Mouse (Mus musculus): ENCODE data around the gene Syt3. TPM values are rescaled to one million over a fixed set of nuclear protein-coding genes. Genes with fewer than 3 reads are reported as not detected.

Syt3 gene
- polyA plus RNA-seq, 1 experiment from 2014 or later: 37.2 TPM

DNA sequence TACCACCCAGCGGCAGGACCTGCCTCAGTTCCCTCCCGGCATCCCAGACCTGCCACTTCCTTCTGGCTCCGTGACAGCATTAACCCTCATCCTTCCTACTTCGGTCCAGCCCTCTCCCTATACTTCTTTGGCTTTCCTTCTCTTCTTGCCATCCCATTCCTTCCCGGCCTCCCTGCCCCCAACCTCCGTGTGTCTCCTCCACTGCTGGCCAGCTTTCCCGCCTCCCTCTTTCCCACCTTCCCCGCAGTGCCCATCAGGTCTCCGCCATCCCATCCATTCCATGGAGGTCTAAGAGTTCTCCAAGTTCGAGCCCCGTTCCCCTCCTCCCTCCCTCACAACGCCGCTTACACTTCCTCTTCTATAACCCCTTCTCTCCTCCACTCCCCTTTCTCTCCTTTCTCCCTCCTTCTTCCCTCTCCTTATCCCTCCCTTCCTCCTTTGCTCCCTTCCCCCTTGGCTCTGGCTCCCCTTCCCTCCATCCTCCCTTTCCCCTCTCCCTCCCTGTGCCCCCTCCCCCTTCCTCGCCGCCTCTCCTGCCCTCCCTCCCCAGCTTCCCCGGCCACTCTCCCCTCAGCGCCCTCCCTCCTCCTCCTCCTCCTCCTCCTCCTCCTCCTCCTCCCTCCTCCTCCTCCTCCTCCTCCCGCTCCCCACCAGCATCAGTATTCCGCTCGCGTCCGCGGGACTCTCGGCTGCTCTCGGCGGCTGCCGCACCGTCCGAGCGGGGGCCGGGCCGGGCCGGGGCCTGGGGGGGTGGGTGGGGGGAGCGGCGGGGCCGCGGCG is 44.5 kb downstream of the Syt3 start:
- H3K27ac ChIP-seq (ENCODE audit: low read length): peak overlapping the region; percentile 99
- peak overlapping the region; percentile 85 for H3K4me3 ChIP-seq (replicated peaks; ENCODE audit: low read length)
- H3K9ac ChIP-seq (replicated peaks; ENCODE audit: low read depth, low read length): peak overlapping the region; percentile 92
- peak; percentile 19 for ATAC-seq
- H3K9me3 ChIP-seq (ENCODE audit: control insufficient read depth, low read length): no peaks in the 10 kb centered on the region
- WGBS: 1% methylated on average over 17 of the region's 38 CpGs
- H3K4me1 ChIP-seq (replicated peaks; ENCODE audit: control insufficient read depth, insufficient read depth, low read length): peaks cover 48% of the 10 kb centered on the region
- H3K27me3 ChIP-seq (replicated peaks; ENCODE audit: control insufficient read depth, insufficient read depth, low read length): no peaks in the 10 kb centered on the region
- no peaks in the 10 kb centered on the region for H3K36me3 ChIP-seq (ENCODE audit: control insufficient read depth, insufficient read depth)
- peak overlapping the region; percentile 61 for H3K4me2 ChIP-seq (ENCODE audit: low read length)

DNA sequence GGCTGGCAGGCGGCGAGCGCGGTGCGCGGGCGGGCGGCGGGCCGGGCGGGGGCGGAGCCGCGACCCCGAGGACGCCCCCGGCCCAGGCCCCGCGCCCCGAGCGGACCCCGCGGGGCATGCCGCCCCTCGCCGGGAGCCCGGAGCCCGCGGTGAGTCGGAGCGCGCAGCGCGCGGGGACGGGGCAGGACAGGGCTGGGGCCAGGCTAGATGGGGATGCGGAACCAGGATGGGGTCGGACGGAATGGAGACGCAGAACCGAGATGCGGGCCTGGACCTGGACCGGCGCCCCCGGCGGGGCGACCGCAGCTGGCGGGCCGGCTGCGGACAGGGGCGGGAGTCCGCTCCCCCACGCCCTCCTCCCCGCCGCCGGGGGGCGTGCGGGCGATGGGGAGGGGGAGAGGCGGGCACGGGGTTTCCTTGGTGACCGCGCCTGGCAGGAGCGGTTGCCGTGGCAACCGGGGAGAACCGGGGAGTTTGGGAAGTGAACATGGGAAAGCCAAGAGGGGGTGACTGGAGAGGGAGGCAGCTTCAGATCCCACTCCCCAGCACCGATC is 45.1 kb downstream of the Syt3 start, which contains the start of gene Lrrc4b:
TSS of gene Lrrc4b (plus strand) at position 51 of the 554 bp plus-strand sequence.
- Histone ChIP-seq H3K4me3 (replicated peaks; ENCODE audit: low read length) (peak within 1 kb of the TSS; percentile 85), H3K9me3 (ENCODE audit: control insufficient read depth, low read length) (no peaks in the 10 kb centered on the region), H3K9ac (replicated peaks; ENCODE audit: low read depth, low read length) (peak within 1 kb of the TSS; percentile 92), H3K4me2 (ENCODE audit: low read length) (peak within 1 kb of the TSS; percentile 95), H3K27me3 (replicated peaks; ENCODE audit: control insufficient read depth, insufficient read depth, low read length) (no peaks in the 10 kb centered on the region), H3K36me3 (ENCODE audit: control insufficient read depth, insufficient read depth) (no peaks in the 10 kb centered on the region), H3K4me1 (replicated peaks; ENCODE audit: control insufficient read depth, insufficient read depth, low read length) (peaks cover 50% of the 10 kb centered on the region), H3K27ac (ENCODE audit: low read length) (peak within 1 kb of the TSS; percentile 99)
- WGBS: under 1% methylated on average over 58 of the region's 69 CpGs
- ATAC-seq: peak; percentile 70

DNA sequence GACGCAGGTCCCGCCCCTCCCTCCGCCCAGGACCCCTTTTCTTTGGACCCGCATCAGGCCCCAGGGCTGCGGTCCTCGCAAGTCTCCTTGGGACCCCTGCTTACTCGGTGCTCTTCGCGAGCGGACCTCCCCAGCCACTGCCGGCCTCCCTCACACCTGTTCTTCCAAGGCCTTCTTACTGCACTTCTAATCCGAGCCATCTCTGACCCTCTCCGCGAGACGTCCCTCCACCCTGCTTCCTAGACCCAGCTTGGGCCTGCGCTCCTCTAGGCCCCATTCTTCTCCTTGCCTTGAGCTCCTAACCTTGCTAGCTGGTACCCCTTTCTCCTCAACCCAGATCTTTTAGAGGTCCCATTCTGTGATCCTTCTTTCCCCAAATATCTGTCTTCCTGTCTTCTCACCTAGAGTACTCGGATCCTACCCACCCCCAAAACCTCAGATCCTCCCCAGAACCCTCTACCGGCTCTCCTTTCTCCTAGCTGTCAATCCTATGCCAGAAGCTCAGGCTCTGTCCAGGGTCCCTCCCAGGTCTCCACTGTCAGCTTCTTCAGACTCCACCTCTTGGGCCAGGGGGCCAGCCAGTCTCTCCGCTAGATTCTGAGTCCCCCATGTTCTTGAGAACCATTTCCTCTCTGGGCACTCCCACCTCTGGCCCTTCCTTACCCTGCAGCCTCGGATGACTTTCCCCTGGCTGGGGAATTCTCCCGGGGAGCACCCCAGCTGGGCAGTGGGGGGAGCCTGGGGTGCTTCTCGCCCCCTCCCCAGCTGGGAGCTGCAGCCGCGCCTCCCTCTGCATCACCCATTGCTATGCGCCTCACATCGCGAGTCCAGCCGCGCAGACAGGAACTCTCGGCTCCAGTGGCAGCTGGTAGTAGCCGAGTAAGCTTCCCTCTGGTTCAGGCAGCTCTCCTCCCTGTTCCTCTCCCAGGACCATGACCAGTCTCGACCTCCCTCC is 45.9 kb downstream of the Syt3 start:
- peak overlapping the region; percentile 92 for H3K9ac ChIP-seq (replicated peaks; ENCODE audit: low read depth, low read length)
- ATAC-seq: peak; percentile 26
- H3K27me3 ChIP-seq (replicated peaks; ENCODE audit: control insufficient read depth, insufficient read depth, low read length): no peaks in the 10 kb centered on the region
- no peaks in the 10 kb centered on the region for H3K9me3 ChIP-seq (ENCODE audit: control insufficient read depth, low read length)
- WGBS: under 1% methylated on average over 31 of the region's 32 CpGs
- H3K27ac ChIP-seq (ENCODE audit: low read length): peak overlapping the region; percentile 99
- no peaks in the 10 kb centered on the region for H3K36me3 ChIP-seq (ENCODE audit: control insufficient read depth, insufficient read depth)
- peak overlapping the region; percentile 85 for H3K4me3 ChIP-seq (replicated peaks; ENCODE audit: low read length)
- H3K4me1 ChIP-seq (replicated peaks; ENCODE audit: control insufficient read depth, insufficient read depth, low read length): peaks cover 50% of the 10 kb centered on the region
- peak overlapping the region; percentile 95 for H3K4me2 ChIP-seq (ENCODE audit: low read length)

DNA sequence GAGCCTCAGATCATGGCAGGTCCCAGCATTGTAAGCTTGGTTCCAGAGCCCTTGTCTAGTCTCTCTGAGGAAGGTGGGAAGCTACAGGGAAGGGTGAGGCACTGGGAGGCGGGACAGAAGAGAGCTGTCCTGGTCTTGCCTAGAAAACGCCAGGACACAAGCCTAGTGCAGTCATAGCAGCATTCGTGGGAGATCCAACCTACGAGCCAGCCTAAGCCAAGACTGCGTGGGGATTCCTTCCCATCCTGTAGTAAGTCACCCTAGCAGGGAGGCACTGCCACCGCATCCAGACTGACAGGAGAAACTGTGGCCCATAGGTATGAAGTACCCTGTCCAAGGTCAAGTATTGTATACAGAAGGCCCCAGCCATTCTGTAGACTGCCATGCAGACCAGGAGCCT is 48.6 kb downstream of the Syt3 start:
- no peak overlapping the region for H3K9ac ChIP-seq (replicated peaks; ENCODE audit: low read depth, low read length)
- WGBS: 78% methylated on average over 5 of the region's 6 CpGs
- H3K4me2 ChIP-seq (ENCODE audit: low read length): no peak overlapping the region

DNA sequence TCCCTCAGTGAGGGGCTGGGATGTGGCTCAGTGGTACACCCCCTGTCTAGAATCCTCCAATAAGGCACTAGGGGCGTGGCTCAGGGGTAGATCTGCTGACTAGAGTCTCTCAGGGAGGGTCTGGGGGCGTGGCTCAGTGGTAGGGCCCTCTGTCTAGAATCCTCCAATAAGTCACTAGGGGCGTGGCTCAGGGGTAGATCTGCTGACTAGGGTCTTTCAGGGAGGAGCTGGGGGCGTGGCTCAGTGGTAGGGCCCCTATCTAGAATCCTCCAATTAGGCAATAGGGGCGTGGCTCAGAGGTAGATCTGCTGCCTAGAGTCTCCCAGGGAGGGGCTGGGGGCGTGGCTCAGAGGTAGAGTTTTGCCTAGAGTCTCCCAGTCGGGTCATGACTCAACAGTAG is 49.5 kb downstream of the Syt3 start:
- Histone ChIP-seq H3K4me2 (ENCODE audit: low read length) (no peak overlapping the region), H3K4me3 (replicated peaks; ENCODE audit: low read length) (no peak overlapping the region), H3K27ac (ENCODE audit: low read length) (no peak overlapping the region), H3K4me1 (replicated peaks; ENCODE audit: control insufficient read depth, insufficient read depth, low read length) (peaks cover 42% of the 10 kb centered on the region), H3K9ac (replicated peaks; ENCODE audit: low read depth, low read length) (no peak overlapping the region), H3K27me3 (replicated peaks; ENCODE audit: control insufficient read depth, insufficient read depth, low read length) (no peaks in the 10 kb centered on the region), H3K9me3 (ENCODE audit: control insufficient read depth, low read length) (no peaks in the 10 kb centered on the region), H3K36me3 (ENCODE audit: control insufficient read depth, insufficient read depth) (no peaks in the 10 kb centered on the region)
- peak; percentile 30 for ATAC-seq
- 8% methylated on average over 7 of the region's 7 CpGs for WGBS

More for the DNA sequence above, 48.6 kb downstream of the Syt3 start:
- no peak overlapping the region for H3K4me3 ChIP-seq (replicated peaks; ENCODE audit: low read length)
- H3K4me1 ChIP-seq (replicated peaks; ENCODE audit: control insufficient read depth, insufficient read depth, low read length): peaks cover 46% of the 10 kb centered on the region
- ATAC-seq: no peak
- H3K9me3 ChIP-seq (ENCODE audit: control insufficient read depth, low read length): no peaks in the 10 kb centered on the region
- H3K36me3 ChIP-seq (ENCODE audit: control insufficient read depth, insufficient read depth): no peaks in the 10 kb centered on the region
- H3K27ac ChIP-seq (ENCODE audit: low read length): no peak overlapping the region
- no peaks in the 10 kb centered on the region for H3K27me3 ChIP-seq (replicated peaks; ENCODE audit: control insufficient read depth, insufficient read depth, low read length)

DNA sequence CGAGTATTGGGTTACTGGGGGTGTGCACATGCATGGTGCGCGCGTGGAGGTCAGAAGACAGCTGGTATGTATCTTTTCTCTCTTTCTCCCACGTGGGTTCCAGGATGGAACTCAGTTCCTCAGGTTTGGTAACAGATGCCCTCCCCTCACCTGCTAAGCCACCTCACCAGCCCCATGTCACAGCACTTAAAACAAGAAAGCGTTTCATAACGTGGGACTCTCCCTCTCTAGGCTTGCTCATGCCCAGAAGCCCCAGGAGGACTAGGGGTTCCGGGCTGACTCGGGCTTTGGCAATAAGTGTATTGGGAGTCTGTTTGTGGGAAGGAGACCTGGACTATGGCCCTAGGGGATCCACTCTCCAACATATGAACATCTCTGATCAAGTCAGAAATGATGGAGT is 50.2 kb downstream of the Syt3 start:
- H3K4me3 ChIP-seq (replicated peaks; ENCODE audit: low read length): no peak overlapping the region
- H3K4me2 ChIP-seq (ENCODE audit: low read length): no peak overlapping the region
- no peak for ATAC-seq
- no peaks in the 10 kb centered on the region for H3K9me3 ChIP-seq (ENCODE audit: control insufficient read depth, low read length)
- no peaks in the 10 kb centered on the region for H3K36me3 ChIP-seq (ENCODE audit: control insufficient read depth, insufficient read depth)
- no peak overlapping the region for H3K9ac ChIP-seq (replicated peaks; ENCODE audit: low read depth, low read length)
- peaks cover 42% of the 10 kb centered on the region for H3K4me1 ChIP-seq (replicated peaks; ENCODE audit: control insufficient read depth, insufficient read depth, low read length)
- 77% methylated on average over 9 of the region's 9 CpGs for WGBS
- H3K27me3 ChIP-seq (replicated peaks; ENCODE audit: control insufficient read depth, insufficient read depth, low read length): no peaks in the 10 kb centered on the region
- no peak overlapping the region for H3K27ac ChIP-seq (ENCODE audit: low read length)

DNA sequence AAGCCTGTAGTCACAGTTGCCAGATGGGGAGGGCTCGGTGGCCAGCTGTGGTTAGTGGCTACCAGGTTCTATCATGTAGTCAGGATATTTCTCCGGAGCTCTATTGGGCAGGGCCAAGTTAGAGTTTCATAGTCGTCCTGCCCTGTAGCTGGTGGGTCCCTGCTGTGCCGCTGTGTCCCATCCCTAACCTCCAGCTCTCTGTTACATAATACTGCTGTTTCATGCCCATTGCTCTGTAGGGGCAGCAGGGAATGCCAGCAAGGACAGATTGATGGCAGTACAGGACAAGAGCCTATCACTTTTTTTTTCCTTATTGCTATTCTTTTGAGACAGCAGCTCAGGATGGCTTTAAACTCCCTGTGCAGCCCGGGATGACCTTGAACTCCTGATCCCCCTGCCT is 51.9 kb downstream of the Syt3 start:
- ATAC-seq: no peak
- H3K4me2 ChIP-seq (ENCODE audit: low read length): no peak overlapping the region
- no peaks in the 10 kb centered on the region for H3K36me3 ChIP-seq (ENCODE audit: control insufficient read depth, insufficient read depth)
- no peaks in the 10 kb centered on the region for H3K27me3 ChIP-seq (replicated peaks; ENCODE audit: control insufficient read depth, insufficient read depth, low read length)
- no peak overlapping the region for H3K9ac ChIP-seq (replicated peaks; ENCODE audit: low read depth, low read length)
- WGBS: 67% methylated on average over 5 of the region's 5 CpGs
- peaks cover 28% of the 10 kb centered on the region for H3K4me1 ChIP-seq (replicated peaks; ENCODE audit: control insufficient read depth, insufficient read depth, low read length)
- H3K4me3 ChIP-seq (replicated peaks; ENCODE audit: low read length): no peak overlapping the region
- no peaks in the 10 kb centered on the region for H3K9me3 ChIP-seq (ENCODE audit: control insufficient read depth, low read length)
- no peak overlapping the region for H3K27ac ChIP-seq (ENCODE audit: low read length)

DNA sequence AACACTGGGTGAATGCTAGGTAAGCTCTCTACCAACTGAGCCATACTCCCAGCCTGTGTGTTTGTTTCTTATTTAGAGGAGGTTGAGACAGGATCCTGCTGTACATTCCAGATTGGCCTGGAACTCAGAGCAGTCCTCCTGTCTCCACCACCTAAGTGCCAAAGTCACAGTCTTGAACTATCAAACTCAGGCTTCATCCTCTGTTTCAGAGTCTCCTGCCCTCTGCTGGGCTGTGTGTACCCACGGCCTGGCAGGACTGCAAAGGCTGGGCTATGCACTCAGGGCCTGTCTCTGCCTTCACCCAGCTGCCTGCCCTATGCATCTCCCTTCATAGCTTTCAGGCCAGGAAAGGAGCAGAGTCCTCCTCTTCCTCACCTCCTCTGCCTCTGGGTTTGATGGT is 52.4 kb downstream of the Syt3 start:
- H3K4me2 ChIP-seq (ENCODE audit: low read length): no peak overlapping the region
- no peak overlapping the region for H3K27ac ChIP-seq (ENCODE audit: low read length)
- no peak for ATAC-seq
- H3K27me3 ChIP-seq (replicated peaks; ENCODE audit: control insufficient read depth, insufficient read depth, low read length): no peaks in the 10 kb centered on the region
- no peaks in the 10 kb centered on the region for H3K9me3 ChIP-seq (ENCODE audit: control insufficient read depth, low read length)
- no peak overlapping the region for H3K4me3 ChIP-seq (replicated peaks; ENCODE audit: low read length)
- no peaks in the 10 kb centered on the region for H3K36me3 ChIP-seq (ENCODE audit: control insufficient read depth, insufficient read depth)
- 44% methylated on average over 1 of the region's 1 CpGs for WGBS
- H3K4me1 ChIP-seq (replicated peaks; ENCODE audit: control insufficient read depth, insufficient read depth, low read length): peaks cover 26% of the 10 kb centered on the region
- no peak overlapping the region for H3K9ac ChIP-seq (replicated peaks; ENCODE audit: low read depth, low read length)

DNA sequence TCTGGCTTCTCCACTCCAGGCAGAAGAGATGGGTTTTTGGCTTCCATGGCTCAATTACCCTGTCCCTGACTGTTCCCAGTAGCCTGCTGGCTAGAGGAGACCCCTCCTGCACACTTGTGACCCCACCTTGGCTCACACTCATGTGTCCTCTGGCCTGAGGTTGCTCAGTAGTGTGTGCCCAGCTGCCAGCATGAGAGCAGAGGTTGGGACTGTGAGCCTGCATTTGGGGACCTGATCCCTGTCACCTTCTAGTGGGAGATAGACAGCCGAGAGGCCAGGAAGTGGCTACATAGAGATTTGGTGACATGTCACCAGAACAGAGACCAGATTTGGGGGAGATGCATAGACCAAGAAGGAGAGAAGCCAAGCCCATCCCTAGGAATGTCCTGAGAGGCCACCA is 53.3 kb downstream of the Syt3 start:
- no peak overlapping the region for H3K4me3 ChIP-seq (replicated peaks; ENCODE audit: low read length)
- no peak overlapping the region for H3K27ac ChIP-seq (ENCODE audit: low read length)
- H3K36me3 ChIP-seq (ENCODE audit: control insufficient read depth, insufficient read depth): no peaks in the 10 kb centered on the region
- H3K9me3 ChIP-seq (ENCODE audit: control insufficient read depth, low read length): no peaks in the 10 kb centered on the region
- no peaks in the 10 kb centered on the region for H3K27me3 ChIP-seq (replicated peaks; ENCODE audit: control insufficient read depth, insufficient read depth, low read length)
- 87% methylated on average over 1 of the region's 1 CpGs for WGBS
- H3K4me2 ChIP-seq (ENCODE audit: low read length): no peak overlapping the region
- ATAC-seq: no peak
- H3K9ac ChIP-seq (replicated peaks; ENCODE audit: low read depth, low read length): no peak overlapping the region
- H3K4me1 ChIP-seq (replicated peaks; ENCODE audit: control insufficient read depth, insufficient read depth, low read length): peaks cover 22% of the 10 kb centered on the region
